Mouse (Mus musculus) ES-Bruce4 (cell line): ENCODE measurements around the gene Pex14.

ENCODE experiments used
- CTCF ChIP-seq: IDR thresholded peaks from one replicate; pipeline ENCODE4 v1.8.1; 2011; ENCODE audit warnings: low read depth, low read length
- EP300 ChIP-seq: IDR thresholded peaks from 2 replicates; pipeline ENCODE4 v1.6.1; 2011; ENCODE audit warnings: low read depth, low read length; ENCODE audit not compliant: insufficient read depth
- POLR2A ChIP-seq: IDR thresholded peaks from one replicate; pipeline ENCODE4 v1.8.1; 2011; ENCODE audit warnings: low read length; ENCODE audit not compliant: insufficient read depth

DNA sequence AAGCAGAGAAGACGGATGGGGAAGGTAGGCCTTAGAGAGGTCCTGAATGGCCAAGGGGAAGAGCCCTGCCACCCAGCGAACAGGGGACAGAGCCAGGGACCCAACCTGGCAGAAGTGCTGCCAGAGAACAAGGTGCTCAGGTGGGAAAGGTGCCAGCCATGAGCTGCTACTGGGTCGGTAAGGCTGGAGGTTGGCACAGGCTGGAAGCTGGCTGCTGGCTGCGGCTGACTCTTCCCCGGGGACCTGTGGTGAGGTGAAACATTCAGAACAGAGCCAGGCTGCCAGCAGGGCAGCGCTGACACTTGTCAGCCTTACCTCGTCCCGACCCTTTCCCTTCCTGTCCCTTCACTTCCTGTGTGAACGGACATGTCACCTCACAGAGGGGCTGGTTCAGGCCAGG, 171.4 kb downstream of the Pex14 start:
- TF ChIP-seq EP300 (no peak), POLR2A (no peak), CTCF (no peak)
